Mouse (Mus musculus): ENCODE results near the gene Map2. TPM values are rescaled to one million over a fixed set of nuclear protein-coding genes. Genes with fewer than 3 reads are reported as not detected.

The Map2 gene
- total RNA-seq, 4 experiments from 2014 or later = 2.0 to 5.6 (median 4.3) TPM

DNA sequence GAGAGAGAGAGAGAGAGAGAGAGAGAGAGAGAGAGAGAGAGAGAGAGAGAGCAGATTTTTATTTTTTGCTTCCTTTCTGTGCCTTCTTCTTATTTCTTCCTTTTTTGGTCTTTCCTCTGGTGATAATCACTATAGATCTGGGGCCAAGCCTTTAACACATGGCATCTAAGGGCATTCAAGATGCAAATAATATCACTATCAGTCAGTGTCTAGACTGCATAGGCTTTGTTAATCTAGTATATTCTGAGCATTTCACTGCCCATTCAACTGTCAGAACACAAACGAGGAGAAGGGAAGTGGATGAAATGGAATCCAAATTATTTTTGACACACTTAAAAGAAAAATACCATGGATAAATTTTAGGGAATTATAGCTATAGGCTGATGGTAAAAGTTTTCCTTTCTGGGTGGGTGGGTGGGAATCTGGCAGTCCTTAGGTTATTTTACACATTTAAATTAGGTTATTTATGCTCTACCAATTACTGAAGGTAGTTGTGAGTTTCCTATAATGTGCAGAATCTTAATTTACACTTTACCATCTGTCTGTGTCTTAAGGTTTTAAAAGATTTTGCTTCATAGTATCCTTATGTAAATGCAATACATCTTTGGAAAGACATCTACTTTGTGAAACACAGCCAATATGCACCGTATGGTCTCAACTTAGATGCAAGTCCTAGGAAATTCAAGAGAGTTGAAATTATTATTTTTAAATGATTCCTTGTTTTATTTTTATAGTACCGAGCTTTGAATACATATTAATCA is 117.2 kb downstream of the Map2 start:
- no peak for DNase-seq (ENCODE audit: low spot score)

DNA sequence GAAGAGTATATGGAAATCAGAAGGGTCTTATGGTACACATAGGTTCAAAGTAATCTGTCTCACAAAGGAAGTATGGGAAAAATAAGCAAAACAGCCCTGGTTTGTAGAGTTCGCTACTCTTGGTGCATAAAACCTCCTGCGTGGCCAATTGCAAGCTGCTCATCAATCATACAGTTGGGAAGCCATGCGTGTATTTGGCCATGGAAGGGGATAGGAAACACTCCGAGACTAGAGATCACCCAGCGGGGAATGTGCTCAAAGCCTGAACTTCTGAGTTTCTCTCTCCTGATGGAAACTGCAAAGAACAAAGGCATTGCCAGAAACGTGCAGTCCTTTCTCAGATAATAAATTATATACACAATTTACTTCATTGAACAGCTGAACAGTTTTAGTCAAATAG is 124.3 kb downstream of the Map2 start:
- DNase-seq (ENCODE audit: low spot score) = no peak

DNA sequence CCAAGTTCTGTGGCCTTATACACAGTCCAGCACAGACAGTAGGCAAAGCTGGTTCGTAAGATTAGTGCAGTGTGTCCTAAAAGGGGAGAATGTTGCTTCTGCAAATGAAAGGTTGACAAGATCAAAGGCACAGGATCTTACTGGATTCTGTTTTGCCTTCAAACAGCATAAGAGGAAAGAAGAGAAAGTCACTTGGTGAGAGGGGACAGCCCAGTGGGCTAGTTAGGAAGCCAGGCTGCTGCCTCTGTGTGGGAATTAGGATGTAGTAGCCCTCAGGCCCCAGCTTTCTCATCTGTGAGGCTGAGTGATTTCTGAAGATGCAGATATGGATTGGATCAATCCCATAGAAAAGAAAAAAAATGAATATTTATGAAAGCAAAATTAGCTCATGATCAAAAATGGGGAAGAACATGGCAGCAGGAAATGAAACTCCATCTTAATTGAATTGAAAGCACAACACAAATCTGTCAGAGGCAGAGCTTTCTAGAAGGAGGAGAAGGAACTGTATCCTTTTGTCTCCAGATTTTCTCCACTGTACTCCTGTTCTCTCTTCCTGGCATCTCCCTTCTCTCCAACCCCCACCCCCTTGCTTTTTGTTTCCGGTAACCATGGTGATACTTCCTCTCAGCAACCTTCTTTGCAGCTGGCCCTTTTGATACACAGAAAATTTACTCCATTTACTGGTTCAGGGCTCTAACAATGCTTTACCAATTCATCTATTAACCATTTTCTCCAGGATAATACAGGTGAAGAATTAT is 145.5 kb downstream of the Map2 start:
- peak; percentile 1 for DNase-seq (ENCODE audit: low spot score)

DNA sequence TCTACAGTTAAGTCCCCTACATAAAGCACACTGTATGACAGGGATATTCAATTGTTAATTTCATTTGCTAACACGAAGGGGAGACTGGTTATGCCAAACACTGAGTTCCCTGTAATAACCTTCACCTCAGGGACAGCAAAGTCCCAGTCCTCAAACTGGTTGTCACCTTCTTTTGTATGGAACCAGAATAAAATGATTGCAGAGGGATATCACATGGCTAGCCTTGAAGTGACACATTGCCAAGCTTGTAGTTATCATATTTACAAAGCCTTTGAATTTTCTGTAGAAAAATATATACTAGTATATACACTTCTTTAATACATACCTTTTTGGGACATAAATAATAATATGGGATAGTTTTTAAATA is 146.0 kb downstream of the Map2 start:
- DNase-seq (ENCODE audit: low spot score) = no peak

DNA sequence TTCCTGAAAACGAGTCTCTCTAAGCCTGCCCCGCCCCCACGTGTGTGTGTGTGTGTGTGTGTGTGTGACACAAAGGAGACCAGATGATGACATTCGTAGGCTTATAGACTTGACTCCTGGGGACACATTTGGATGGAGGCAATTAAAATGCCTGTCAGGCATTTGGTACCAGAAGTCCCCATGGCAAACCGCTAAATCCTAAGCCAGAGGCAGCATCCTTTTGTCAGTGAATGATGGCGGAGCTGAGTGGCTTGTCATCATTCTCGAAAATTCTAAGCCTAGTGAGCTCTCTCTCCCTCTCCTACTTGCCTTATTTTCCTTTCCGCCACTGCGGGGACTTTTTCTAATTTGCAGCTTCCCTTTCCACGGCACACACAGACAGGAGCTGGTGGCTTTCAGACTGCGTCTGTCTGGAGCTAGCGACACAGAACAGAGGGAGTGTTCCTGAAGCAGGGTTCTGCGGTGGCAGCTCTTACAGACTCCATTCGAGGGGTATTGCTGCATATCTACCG is 146.6 kb downstream of the Map2 start:
- no peak for DNase-seq (ENCODE audit: low spot score)

DNA sequence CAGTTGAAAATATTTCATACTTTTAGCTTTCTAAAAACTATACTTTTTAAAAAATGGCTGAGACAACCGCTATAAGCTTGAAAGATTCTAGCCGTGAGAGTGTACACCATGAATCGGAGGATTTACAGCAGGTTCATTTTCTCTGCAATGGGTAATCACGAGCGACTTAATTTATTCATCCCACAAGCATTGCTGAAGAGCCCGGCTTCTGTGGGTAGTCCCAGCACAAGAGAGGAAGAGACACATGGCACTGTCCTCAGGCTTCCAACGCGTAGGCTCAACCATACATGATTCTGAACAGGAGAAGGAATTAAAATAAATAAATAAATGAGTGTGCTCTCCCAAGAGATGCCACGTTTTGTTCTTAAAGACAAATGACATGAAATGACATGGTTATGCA is 148.4 kb downstream of the Map2 start:
- DNase-seq (ENCODE audit: low spot score) = no peak

DNA sequence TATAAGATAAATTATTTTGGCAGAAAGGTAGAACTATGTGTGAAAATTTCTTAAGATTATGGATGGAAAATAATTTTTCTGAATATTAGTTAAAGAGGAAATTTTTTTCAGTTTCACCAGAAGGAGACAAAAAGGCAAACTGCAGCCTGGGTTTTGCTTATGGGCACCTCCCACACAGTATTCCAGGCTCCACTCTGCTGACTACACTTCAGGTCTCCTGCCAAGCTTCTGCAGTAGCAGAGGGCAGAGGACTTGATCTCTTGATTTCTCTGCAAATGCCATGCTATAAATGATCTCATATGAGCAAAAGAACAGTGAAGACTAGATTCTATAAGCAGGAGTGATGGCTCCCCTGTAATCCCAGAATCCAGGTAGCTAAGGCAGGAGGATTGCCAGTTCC is 149.9 kb downstream of the Map2 start:
- no peak for DNase-seq (ENCODE audit: low spot score)

DNA sequence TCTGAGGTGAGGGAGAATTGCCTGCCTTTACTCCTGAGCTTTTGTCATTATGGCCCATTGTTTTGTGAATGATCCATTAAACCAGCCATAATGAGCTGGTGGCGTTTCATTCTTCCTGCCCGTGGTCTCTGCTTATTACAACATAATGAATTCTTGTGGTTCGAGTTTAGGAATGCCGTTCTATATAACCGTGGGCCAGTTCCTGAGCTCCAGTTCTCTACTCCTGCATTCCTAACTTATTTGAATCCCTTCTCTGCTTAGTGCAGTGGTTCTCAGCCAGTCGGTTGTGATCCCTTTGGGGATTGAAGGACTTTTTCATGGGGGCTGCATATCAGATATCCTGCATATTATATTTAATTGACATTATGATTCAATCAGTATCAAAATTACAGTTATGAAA is 153.9 kb downstream of the Map2 start:
- no peak for DNase-seq (ENCODE audit: low spot score)

DNA sequence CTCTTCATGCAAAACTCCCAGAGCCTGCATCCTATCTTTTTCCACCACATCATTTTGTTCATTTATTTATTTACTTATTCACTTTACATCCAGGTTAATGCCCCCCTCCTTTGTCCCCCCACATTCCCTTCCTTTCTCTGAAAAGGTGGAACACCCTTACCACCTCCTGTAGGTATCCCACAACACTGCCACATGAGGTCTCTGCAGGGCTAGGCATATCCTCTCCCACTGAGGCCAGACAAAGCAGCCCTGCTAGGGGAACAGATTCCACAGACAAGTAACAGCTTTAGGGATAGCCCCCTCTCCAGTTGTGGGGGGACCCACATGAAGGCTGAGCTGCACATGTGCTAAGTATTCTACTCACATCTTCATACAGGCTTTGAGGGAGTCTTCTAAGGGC is 154.5 kb downstream of the Map2 start:
- DNase-seq (ENCODE audit: low spot score) = no peak

DNA sequence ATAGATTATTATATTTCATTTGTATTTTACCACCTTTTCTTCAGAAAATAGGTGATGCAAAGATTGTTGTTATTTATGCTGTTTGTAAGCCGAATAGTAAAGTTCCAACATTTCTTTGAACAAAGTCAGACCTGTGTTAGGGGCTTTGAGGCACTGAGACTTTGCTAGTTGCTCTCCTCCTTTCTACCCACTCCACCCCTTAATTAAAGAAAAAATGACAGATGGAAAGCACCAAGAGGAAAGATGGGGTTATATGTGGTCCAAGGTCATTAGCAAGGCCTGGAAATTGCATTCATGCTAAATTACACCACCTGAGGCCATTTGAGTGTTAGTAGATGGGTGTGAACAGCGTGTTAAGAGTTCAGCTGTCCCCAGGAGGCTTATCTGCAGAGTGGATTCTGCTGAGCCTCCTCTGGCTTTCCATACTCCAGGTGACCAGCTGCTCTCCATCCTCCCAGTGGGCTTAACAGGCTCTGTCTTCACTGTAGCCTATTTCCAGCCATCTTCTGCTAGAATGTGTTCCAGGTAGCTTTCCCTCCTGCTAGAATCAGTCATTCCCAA is 160.7 kb downstream of the Map2 start:
- DNase-seq (ENCODE audit: low spot score) = no peak

DNA sequence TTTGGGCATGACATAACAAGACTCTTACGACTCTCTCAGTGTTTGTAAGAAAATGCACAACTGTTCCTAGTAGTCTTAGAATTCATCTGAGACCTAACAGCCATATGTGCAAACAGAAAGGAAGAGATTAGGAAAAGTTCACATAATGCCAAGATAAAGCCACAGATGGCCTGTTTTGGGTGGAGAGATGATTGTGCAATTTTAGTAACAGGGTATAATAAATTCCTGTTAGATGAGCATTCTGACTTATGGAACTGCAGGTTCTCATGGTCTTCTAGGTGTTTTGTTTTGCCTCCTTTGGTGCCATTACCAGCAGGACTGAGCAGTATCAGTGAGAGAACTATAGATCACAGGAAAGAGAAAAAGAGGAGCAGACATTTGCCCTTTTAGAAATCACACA is 164.1 kb downstream of the Map2 start:
- no peak for DNase-seq (ENCODE audit: low spot score)

DNA sequence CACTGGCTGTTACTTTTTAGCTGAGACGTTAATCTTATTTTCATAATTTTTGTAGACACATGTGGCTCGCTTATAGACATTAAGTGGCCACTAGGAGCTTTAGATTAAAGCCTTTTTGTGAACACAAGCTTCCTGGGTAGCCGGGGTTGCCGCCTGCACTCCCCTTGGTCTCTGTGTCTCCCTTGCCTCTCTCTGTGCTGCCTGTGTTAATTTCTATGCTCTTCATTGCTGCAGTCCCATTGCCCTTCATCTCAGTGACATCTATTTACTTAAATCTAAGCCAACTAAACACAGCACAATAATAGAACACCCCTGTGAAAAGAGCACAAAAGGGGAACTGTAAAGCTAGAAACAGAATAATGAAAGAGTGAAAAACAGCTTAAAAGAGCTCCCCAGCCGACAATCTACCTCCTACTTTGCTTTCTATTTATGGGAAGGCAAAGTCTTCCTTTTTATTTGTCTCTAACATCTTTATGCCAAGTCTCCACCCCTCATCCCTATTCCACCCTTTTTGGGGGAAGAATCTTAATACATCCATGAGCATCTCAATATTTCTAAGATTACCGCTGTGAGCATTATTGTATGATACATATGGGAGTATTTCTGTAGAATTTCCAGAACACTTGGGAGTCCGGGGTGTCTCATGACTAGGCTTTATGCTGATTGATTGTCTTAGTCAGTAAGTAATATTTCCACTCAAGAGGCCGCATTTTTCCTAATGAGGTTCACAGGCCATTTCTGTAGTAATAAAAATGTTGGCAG is 173.5 kb downstream of the Map2 start:
- DNase-seq (ENCODE audit: low spot score) = no peak

DNA sequence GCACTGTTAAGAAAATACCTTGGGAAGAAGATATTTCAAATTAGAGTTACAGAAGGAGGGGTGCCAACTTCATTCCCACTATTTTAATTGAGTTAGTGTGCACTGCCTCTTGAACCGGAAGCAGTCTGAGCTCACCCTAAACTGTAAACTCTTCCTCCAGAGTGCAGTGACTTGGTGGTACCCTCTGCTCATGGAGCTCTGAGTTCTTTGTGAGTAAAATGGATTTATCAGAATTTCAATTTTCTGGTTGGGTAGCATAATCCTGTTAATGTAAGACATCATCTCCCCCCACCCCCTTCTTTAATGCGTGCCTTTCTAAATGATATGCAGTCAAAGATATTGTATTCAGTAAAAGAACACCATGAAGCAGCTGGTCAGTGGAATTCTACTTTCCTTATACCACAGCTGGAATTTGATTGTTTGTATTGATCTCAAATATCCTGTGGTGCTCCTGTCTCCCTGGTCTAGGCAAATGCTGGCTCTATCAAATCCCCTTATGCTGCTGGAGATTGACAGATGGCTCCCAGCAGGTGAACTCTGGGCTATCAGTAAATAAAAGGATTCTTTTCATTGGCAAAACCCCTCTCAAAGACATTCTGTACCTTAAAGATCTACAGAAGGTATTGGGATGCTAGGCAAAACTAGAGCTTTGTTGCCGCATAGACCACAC is 174.2 kb downstream of the Map2 start:
- DNase-seq (ENCODE audit: low spot score) = no peak

DNA sequence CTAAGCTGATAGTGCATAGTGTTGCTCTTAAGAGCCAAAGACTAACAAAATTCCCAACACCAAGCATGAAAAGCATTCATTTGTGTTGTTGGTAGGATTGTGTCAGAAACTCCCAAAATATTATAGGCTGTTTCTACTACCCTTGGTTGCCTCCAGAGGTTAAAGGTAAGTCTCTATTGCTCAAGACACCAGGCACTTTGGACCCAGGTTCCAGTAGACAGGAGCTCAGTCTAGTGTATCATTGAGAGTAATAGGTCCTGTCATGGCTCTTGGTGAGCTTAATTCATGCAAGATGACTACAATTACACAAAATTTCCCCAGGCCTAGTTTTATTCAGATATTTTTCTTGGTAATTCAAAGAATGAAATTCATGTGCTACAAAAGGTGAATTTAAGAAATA is 176.3 kb downstream of the Map2 start:
- no peak for DNase-seq (ENCODE audit: low spot score)

DNA sequence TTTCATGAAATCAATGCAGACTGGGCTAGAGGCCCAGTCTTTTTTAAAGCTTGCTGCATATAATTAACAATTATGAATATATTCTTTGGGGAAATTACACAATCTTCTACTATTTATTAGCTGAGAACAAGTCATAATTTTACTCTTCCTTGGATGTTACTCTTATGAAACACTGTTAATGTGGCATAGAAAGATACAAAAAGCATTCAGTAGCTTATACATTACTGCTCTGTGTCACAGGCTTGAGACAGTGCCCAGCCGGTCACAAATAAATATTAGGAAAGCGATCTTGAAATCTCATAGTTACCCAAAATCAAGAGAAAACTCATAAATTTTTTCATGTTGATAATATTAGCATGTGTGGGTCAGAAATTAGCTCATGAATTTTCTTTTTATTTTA is 186.7 kb downstream of the Map2 start:
- DNase-seq (ENCODE audit: low spot score) = no peak

DNA sequence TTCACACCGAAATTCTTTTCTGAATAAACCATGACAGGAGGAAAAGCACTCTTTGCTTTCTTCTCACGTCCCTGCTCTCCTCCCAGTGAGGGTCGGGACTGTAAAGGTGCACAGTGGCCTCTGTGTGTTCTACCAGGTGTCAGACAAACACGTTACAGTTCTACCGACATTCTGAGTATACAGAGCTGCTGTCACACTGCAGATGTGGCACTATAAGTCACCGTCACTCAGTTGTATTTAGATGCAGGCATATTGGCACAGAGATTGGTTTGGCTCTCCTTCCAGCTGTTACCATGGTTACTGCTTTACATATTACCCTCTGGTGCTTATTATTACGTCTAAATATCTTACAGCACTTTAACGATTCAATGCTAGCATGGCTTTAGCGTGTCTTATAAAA is 188.2 kb downstream of the Map2 start:
- DNase-seq (ENCODE audit: low spot score) = no peak

DNA sequence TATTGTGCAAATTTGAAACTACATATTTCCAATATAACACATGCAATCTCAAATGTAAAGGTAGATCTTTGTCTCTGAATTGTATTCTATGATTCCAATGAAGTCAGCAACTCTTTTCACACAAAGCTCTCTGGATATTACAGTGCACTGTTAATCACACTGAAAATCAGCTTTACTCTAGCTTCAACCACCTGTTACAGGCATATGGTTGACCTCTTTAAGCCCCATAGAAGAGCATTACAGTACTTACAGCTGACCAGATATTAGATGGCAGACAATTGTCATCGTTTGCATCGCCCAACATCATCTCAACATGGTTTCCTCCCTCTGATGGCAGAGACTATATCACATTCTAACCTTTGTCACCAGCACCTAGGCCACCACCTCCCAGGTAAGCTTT is 189.3 kb downstream of the Map2 start:
- DNase-seq (ENCODE audit: low spot score) = no peak

DNA sequence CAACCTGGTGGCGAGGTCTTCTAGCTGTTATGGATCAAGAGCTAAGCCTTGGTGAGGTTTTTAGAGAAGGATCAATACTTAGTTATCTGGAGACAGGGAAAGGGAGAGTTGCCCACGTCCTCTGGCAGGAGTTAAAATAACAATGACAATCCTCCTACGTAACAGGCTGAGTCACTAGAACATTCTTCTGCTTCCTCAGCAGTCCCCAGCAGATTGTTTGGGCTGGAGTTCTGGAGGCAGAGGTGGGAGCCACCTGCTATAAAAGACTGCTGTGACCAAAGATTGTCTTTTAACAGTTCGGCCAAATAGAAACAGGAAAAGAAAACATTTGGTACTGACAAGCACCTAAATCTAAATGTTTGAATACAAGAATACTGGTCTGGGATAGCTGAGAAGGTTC is 190.5 kb downstream of the Map2 start:
- no peak for DNase-seq (ENCODE audit: low spot score)

DNA sequence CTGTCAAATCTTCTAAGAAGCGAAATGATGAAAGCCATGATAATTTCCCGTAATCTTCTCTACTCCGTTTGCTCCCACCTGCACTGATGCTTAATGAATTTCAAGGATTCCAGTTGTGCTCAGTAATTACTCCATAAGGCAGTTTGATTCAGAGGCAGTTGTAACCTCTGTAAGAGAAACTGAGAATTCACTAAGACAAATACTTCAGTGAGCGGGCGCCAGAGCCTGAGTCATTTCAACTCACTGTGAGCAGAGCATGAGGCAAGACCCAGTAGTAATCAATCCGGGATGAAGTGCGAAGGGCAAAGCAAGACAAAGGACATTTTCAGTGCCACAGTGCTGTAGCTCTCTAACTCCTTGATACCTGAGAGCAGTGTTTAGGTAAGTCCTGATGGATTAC is 194.4 kb downstream of the Map2 start:
- no peak for DNase-seq (ENCODE audit: low spot score)

DNA sequence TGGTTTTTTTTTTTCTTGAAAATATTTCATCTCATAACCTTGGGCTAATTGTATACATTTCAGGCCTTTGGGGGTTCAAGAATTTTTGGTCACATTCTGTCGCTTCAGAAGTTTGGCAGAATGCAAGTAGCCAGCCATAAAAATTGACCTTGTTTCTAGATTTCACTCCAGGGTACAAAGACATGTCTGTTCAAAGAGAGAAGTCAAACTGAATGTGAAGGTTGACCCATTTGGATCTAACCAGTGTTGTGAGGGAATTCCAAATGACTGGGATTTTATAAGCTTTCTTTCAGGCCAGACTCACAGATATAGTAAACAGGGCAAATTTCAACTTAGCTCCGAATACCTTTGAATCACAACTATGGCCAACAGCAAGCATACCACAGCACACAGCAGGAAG is 196.3 kb downstream of the Map2 start:
- no peak for DNase-seq (ENCODE audit: low spot score)

DNA sequence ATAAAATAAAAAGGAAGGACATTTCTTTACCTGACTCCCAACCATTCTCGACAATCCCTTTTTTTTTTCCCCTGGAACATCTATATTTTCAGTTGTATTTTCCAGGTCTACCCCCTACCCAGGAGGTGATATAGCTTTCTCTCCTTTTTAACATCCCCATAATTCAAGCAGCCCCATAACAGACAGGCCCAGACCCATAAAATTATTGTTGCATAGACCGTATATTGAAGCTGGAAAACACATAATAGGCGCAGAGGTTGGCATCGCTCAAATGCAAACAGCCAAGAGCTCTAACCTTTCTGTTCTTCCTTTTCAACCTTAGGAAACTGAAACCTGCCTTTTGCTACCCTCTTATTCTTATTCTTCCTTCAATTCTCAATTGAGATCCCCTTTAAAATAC is 211.2 kb downstream of the Map2 start:
- DNase-seq (ENCODE audit: low spot score) = no peak
